Mouse (Mus musculus) urinary bladder, postnatal 0 days (tissue): ENCODE results near the gene Olfr155. TPM values are rescaled to one million over a fixed set of nuclear protein-coding genes. Genes with fewer than 3 reads are reported as not detected.

Experiments
- polyA plus RNA-seq: library from polyadenylated mRNA; unstranded; fragments of >200 nt; fragmentation: Nextera tagmentation; extraction: Ambion mirVana; gene quantifications from 2 replicates; pipeline ENCODE4 v1.2.1, GENCODE M21; 2015

Olfr155 gene
- polyA plus RNA-seq, result not detected in 2 replicates

GRCm38 (mm10) chr4:43851265-43851664 lies at the start of gene Olfr155:
Olfr155 (plus strand) TSS chr4:43851565.

GRCm38 (mm10) chr4:43823845-43824337 lies 27.5 kb upstream of the Olfr155 start, which contains the start of gene Olfr156:
Olfr156 (minus strand) TSS chr4:43823895.

GRCm38 (mm10) chr4:43840101-43840500 lies 11.3 kb upstream of the Olfr155 start, which contains the start of gene Olfr157:
Olfr157 (minus strand) TSS chr4:43840201.

GRCm38 (mm10) chr4:43875160-43875918 lies 24.0 kb downstream of the Olfr155 start, which contains the start of gene Reck:
Reck (plus strand) TSS chr4:43875530.

Other genes starting within 250 kb of the Olfr155 start
- gene Npr2, start 219.6 kb upstream of the Olfr155 start, polyA plus RNA-seq, result 8.3 and 8.5 TPM in 2 replicates
- gene Spag8, start 198.0 kb upstream of the Olfr155 start, polyA plus RNA-seq, result 0.10 TPM in 1 of 2 replicates, not detected in the other
- 114 and 122 TPM in 2 replicates for gene Hint2, start 195.1 kb upstream of the Olfr155 start, polyA plus RNA-seq
- 3.0 and 3.4 TPM in 2 replicates for gene Tmem8b, start 182.6 kb upstream of the Olfr155 start, polyA plus RNA-seq
- gene Fam221b, start 182.4 kb upstream of the Olfr155 start, polyA plus RNA-seq, result 1.5 and 2.7 TPM in 2 replicates
- not detected in 2 replicates for gene Olfr70, start 150.8 kb upstream of the Olfr155 start, polyA plus RNA-seq
- gene Olfr71, start 141.3 kb upstream of the Olfr155 start, polyA plus RNA-seq, result not detected in 2 replicates
- 6.1 and 7.9 TPM in 2 replicates for gene Hrct1, start 124.4 kb upstream of the Olfr155 start, polyA plus RNA-seq
- 0.42 and 0.43 TPM in 2 replicates for gene Spaar, start 121.5 kb upstream of the Olfr155 start, polyA plus RNA-seq
- gene Olfr159, start 80.6 kb upstream of the Olfr155 start, polyA plus RNA-seq, result not detected in 2 replicates
- not detected in 2 replicates for gene Olfr156, start 27.7 kb upstream of the Olfr155 start, polyA plus RNA-seq
- not detected in 2 replicates for gene Olfr157, start 11.4 kb upstream of the Olfr155 start, polyA plus RNA-seq
- 11.2 and 15.7 TPM in 2 replicates for gene Reck, start 24.0 kb downstream of the Olfr155 start, polyA plus RNA-seq
- 85.5 and 92.0 TPM in 2 replicates for gene Glipr2, start 105.8 kb downstream of the Olfr155 start, polyA plus RNA-seq
- gene Ccin, start 131.9 kb downstream of the Olfr155 start, polyA plus RNA-seq, result not detected in 2 replicates
- 190 and 193 TPM in 2 replicates for gene Clta, start 152.9 kb downstream of the Olfr155 start, polyA plus RNA-seq
- gene Gne, start 232.6 kb downstream of the Olfr155 start, polyA plus RNA-seq, result 25.1 and 27.7 TPM in 2 replicates